Mouse (Mus musculus) ES-E14 (cell line): ENCODE measurements around the gene Sympk. TPM values are rescaled to one million over a fixed set of nuclear protein-coding genes. Genes with fewer than 3 reads are reported as not detected.

ENCODE experiments used
- DNase-seq: peaks from one replicate; pipeline ENCODE4 v3.0.0-alpha.2; 2013; ENCODE audit warnings: low read depth, low spot score
- H3K27ac ChIP-seq: 2 replicates; pipeline ENCODE4 v1.5.1; 2012; ENCODE audit warnings: low read depth, mild to moderate bottlenecking, low read length, moderate library complexity, mixed read lengths; ENCODE audit not compliant: poor library complexity, insufficient read depth, severe bottlenecking
- H3K36me3 ChIP-seq: 2 replicates; pipeline ENCODE4 v1.6.1; 2012; ENCODE audit warnings: mild to moderate bottlenecking, low read length, moderate library complexity, mixed read lengths; ENCODE audit not compliant: control insufficient read depth, poor library complexity, insufficient read depth, severe bottlenecking
- H3K4me1 ChIP-seq, 2 experiments: fragments of 150-350 bp in 1 of 2; sonication (generic) in 1 of 2; 2 replicates each; pipeline ENCODE4 v1.6.1; 2012; ENCODE audit warnings: low read length in 2 of 2, mild to moderate bottlenecking in 1 of 2, mixed read lengths in 1 of 2; ENCODE audit not compliant: control insufficient read depth in 2 of 2, insufficient read depth in 2 of 2, poor library complexity in 1 of 2
- H3K4me3 ChIP-seq, 2 experiments: fragments of 150-350 bp in 1 of 2; sonication (generic) in 1 of 2; 2 replicates each; pipeline ENCODE4 v1.5.1; 2012; ENCODE audit warnings: low read length in 2 of 2, low read depth in 1 of 2, mild to moderate bottlenecking in 1 of 2, mixed read lengths in 1 of 2; ENCODE audit not compliant: insufficient read depth in 1 of 2, poor library complexity in 1 of 2, severe bottlenecking in 1 of 2
- H3K9ac ChIP-seq: 2 replicates; pipeline ENCODE4 v1.6.1; 2012; ENCODE audit warnings: low read depth, mild to moderate bottlenecking, low read length, mixed read lengths; ENCODE audit not compliant: poor library complexity, insufficient read depth, severe bottlenecking
- H3K9me3 ChIP-seq: fragments of 150-350 bp; sonication (generic); 2 replicates; pipeline ENCODE4 v1.6.1; 2012; ENCODE audit warnings: low read depth, mild to moderate bottlenecking, low read length; ENCODE audit not compliant: control insufficient read depth, insufficient read depth
- CHD2 ChIP-seq: IDR thresholded peaks from 2 replicates; pipeline ENCODE4 v1.6.1; 2014; ENCODE audit warnings: mild to moderate bottlenecking, low read depth, low read length, inconsistent platforms
- HCFC1 ChIP-seq: IDR thresholded peaks from 2 replicates; pipeline ENCODE4 v1.6.1; 2012; ENCODE audit warnings: low read length, inconsistent platforms, borderline replicate concordance; ENCODE audit not compliant: insufficient read depth
- MAFK ChIP-seq: IDR thresholded peaks from 2 replicates; pipeline ENCODE4 v1.6.1; 2014; ENCODE audit warnings: mild to moderate bottlenecking, low read depth, low read length, inconsistent platforms; ENCODE audit not compliant: insufficient read depth
- ZC3H11A ChIP-seq: IDR thresholded peaks from 2 replicates; pipeline ENCODE4 v1.6.1; 2012; ENCODE audit warnings: low read depth, mild to moderate bottlenecking, inconsistent platforms, low read length, borderline replicate concordance
- ZNF384 ChIP-seq: IDR thresholded peaks from 2 replicates; pipeline ENCODE4 v1.6.1; 2012; ENCODE audit warnings: low read depth, low read length, inconsistent platforms
- in situ Hi-C, 2 experiments: fragments of 600-800 bp; cut with MboI; formaldehyde crosslinking; loops; one replicate each; pipeline ENCODE4 v1.15.1; 2025; ENCODE audit warnings: low sequenced_read_pairs in 2 of 2, inconsistent platforms in 1 of 2; ENCODE audit not compliant: unreplicated experiment in 2 of 2
- total RNA-seq: library from RNA; depleted of rRNA; stranded (reverse); fragments of 300-350 nt; gene quantifications from 2 replicates; pipeline ENCODE4 v1.2.3, GENCODE M21; 2012

Sympk gene
- total RNA-seq, 1 experiment: 91.5 TPM

- H3K27ac ChIP-seq: peak within 1 kb of the TSS; percentile 72
- peak within 1 kb of the TSS; percentile 72 to 86 for H3K4me3 ChIP-seq
- H3K4me1 ChIP-seq: peaks cover 3 to 17% of the 10 kb centered on the region in 2 experiments; a peak in 2 of 4 replicates
- TF ChIP-seq HCFC1 (peak; percentile 94), ZNF384 (no peak), CHD2 (no peak)
- peak within 1 kb of the TSS; percentile 90 for H3K9ac ChIP-seq
- in situ Hi-C loops: no loop called here
- peak; percentile 83 for DNase-seq
- H3K36me3 ChIP-seq: peaks cover 12% of the 10 kb centered on the region
- H3K9me3 ChIP-seq: no peaks in the 10 kb centered on the region
Observed at GRCm38 (mm10) chr7:19003902-19004630, 20.1 kb upstream of the Sympk start, which contains the start of gene Irf2bp1. TSS of gene Irf2bp1 (plus strand) at chr7:19004044.

- DNase-seq: no peak
- Histone ChIP-seq H3K36me3 (peaks cover 12% of the 10 kb centered on the region), H3K9me3 (no peaks in the 10 kb centered on the region), H3K9ac (peak overlapping the region; percentile 90), H3K4me1 (peaks cover 3 to 16% of the 10 kb centered on the region in 2 experiments; a peak in 2 of 4 replicates), H3K27ac (no peak overlapping the region), H3K4me3 (peak overlapping the region; percentile 71 to 86)
- in situ Hi-C loops: no loop called here
- TF ChIP-seq ZNF384 (no peak), HCFC1 (no peak), ZC3H11A (no peak), MAFK (no peak), CHD2 (no peak)
Observed at GRCm38 (mm10) chr7:19004631-19005079, 19.5 kb upstream of the Sympk start.

- Histone ChIP-seq H3K4me1 (peaks cover 3 to 13% of the 10 kb centered on the region in 2 experiments; a peak in 2 of 4 replicates), H3K9ac (peak overlapping the region; percentile 90; the same call in 1 of the 2 replicates), H3K4me3 (peak overlapping the region; percentile 71 to 86; a peak in 3 of 4 replicates), H3K36me3 (peaks cover 12% of the 10 kb centered on the region), H3K27ac (no peak overlapping the region), H3K9me3 (no peaks in the 10 kb centered on the region)
- in situ Hi-C loops: no loop called here
- TF ChIP-seq CHD2 (no peak), ZC3H11A (no peak), HCFC1 (no peak), ZNF384 (no peak), MAFK (no peak)
- no peak for DNase-seq
Observed at GRCm38 (mm10) chr7:19005417-19006121, 18.6 kb upstream of the Sympk start.

- DNase-seq: peak; percentile 79
- H3K4me3 ChIP-seq: no peak overlapping the region
- no peaks in the 10 kb centered on the region for H3K9me3 ChIP-seq
- peaks cover 3 to 11% of the 10 kb centered on the region in 2 experiments; a peak in 2 of 4 replicates for H3K4me1 ChIP-seq
- H3K36me3 ChIP-seq: peaks cover 12% of the 10 kb centered on the region
- H3K9ac ChIP-seq: no peak overlapping the region
- no peak for TF ChIP-seq ZNF384
- peak; percentile 9; the same call in 1 of the 2 replicates for TF ChIP-seq ZC3H11A
- 0 out of 2 replicates have a peak, but pooled peaks have one; percentile 19 for TF ChIP-seq HCFC1
- in situ Hi-C loops: no loop called here
- no peak overlapping the region for H3K27ac ChIP-seq
Observed at GRCm38 (mm10) chr7:19006476-19006875, 17.7 kb upstream of the Sympk start.
